Mouse (Mus musculus) natural killer cell, adult 2 months (primary cell): ENCODE measurements around the gene Rhobtb3.
"Not testable (repeated sequence)": the region's sequence is repeated elsewhere in the genome, so short reads cannot be mapped to it uniquely, and the experiment has no call there.

Experiments used
- DNase-seq, 2 experiments: peaks; one replicate each; pipeline ENCODE4 v3.0.0; 2022; ENCODE audit warnings: low spot score in 2 of 2

The Rhobtb3 gene

GRCm38 (mm10) chr13:75929071-75929470, 14.7 kb downstream of the Rhobtb3 start:
- not testable (repeated sequence) for DNase-seq

GRCm38 (mm10) chr13:75927951-75928350, 15.8 kb downstream of the Rhobtb3 start:
- DNase-seq = no peak

- DNase-seq = no peak
Measured at GRCm38 (mm10) chr13:75914151-75914550, 29.6 kb downstream of the Rhobtb3 start.

- DNase-seq = no peak
Measured at GRCm38 (mm10) chr13:75908187-75908586, 35.5 kb downstream of the Rhobtb3 start.

GRCm38 (mm10) chr13:75907133-75907532, 36.6 kb downstream of the Rhobtb3 start:
- no peak for DNase-seq

GRCm38 (mm10) chr13:75904660-75905059, 39.1 kb downstream of the Rhobtb3 start:
- DNase-seq = no peak

GRCm38 (mm10) chr13:75900928-75901327, 42.8 kb downstream of the Rhobtb3 start:
- not testable (repeated sequence) for DNase-seq

- DNase-seq = no peak
Measured at GRCm38 (mm10) chr13:75892876-75893275, 50.8 kb downstream of the Rhobtb3 start.

GRCm38 (mm10) chr13:75892291-75892690, 51.4 kb downstream of the Rhobtb3 start:
- DNase-seq = no peak

- no peak for DNase-seq
Measured at GRCm38 (mm10) chr13:75891868-75892267, 51.9 kb downstream of the Rhobtb3 start.

GRCm38 (mm10) chr13:75883792-75884191, 59.9 kb downstream of the Rhobtb3 start:
- DNase-seq = no peak

GRCm38 (mm10) chr13:75880501-75880900, 63.2 kb downstream of the Rhobtb3 start:
- no peak for DNase-seq

GRCm38 (mm10) chr13:75879756-75880155, 64.0 kb downstream of the Rhobtb3 start:
- no peak for DNase-seq

- DNase-seq = peak; percentile 9 to 22
Measured at GRCm38 (mm10) chr13:75877907-75878306, 65.8 kb downstream of the Rhobtb3 start.

GRCm38 (mm10) chr13:75876592-75876991, 67.1 kb downstream of the Rhobtb3 start:
- DNase-seq = no peak

GRCm38 (mm10) chr13:75876188-75876587, 67.5 kb downstream of the Rhobtb3 start:
- not testable (repeated sequence) for DNase-seq

GRCm38 (mm10) chr13:75874608-75875376, 68.9 kb downstream of the Rhobtb3 start:
- no peak for DNase-seq

- DNase-seq = no peak
Measured at GRCm38 (mm10) chr13:75867876-75868275, 75.8 kb downstream of the Rhobtb3 start.

- no peak for DNase-seq
Measured at GRCm38 (mm10) chr13:75865486-75866184, 78.1 kb downstream of the Rhobtb3 start.

GRCm38 (mm10) chr13:75859264-75859844, 84.4 kb downstream of the Rhobtb3 start:
- DNase-seq = no peak

- no peak for DNase-seq
Measured at GRCm38 (mm10) chr13:75853118-75853517, 90.6 kb downstream of the Rhobtb3 start.

GRCm38 (mm10) chr13:75852027-75852426, 91.7 kb downstream of the Rhobtb3 start:
- no peak for DNase-seq

- DNase-seq = no peak
Measured at GRCm38 (mm10) chr13:75847027-75847426, 96.7 kb downstream of the Rhobtb3 start.
